Mouse (Mus musculus) kidney, adult 8-10 months (tissue): ENCODE measurements around the gene Mre11a.
A peak's percentile ranks its signal among the peaks of the same experiment; 100 is the strongest.

Source experiments
- DNase-seq, 2 experiments: peaks; one replicate each; pipeline ENCODE4 v3.0.0; 2022

Gene Mre11a

GRCm38 (mm10) chr9:14824840-14825239 is 40.4 kb downstream of the Mre11a start:
- no peak for DNase-seq

GRCm38 (mm10) chr9:14827875-14828274 is 43.4 kb downstream of the Mre11a start:
- DNase-seq = no peak

- DNase-seq = no peak
These were observed 47.6 kb downstream of the Mre11a start for GRCm38 (mm10) chr9:14832046-14832445.

GRCm38 (mm10) chr9:14835335-14836075 is 51.1 kb downstream of the Mre11a start:
- DNase-seq = no peak

- DNase-seq = no peak
These were observed 55.1 kb downstream of the Mre11a start for GRCm38 (mm10) chr9:14839527-14839926.

- no peak for DNase-seq
These were observed 55.5 kb downstream of the Mre11a start for GRCm38 (mm10) chr9:14839970-14840369.

GRCm38 (mm10) chr9:14841878-14842761 is 57.7 kb downstream of the Mre11a start:
- DNase-seq = peak; percentile 6 to 26

- DNase-seq = no peak
These were observed 58.9 kb downstream of the Mre11a start for GRCm38 (mm10) chr9:14843311-14843857.

- DNase-seq = no peak
These were observed 59.4 kb downstream of the Mre11a start for GRCm38 (mm10) chr9:14843901-14844300.

- DNase-seq = no peak
These were observed 62.0 kb downstream of the Mre11a start for GRCm38 (mm10) chr9:14846428-14846827.

- no peak for DNase-seq
These were observed 63.9 kb downstream of the Mre11a start for GRCm38 (mm10) chr9:14848267-14848935.

- no peak for DNase-seq
These were observed 70.1 kb downstream of the Mre11a start for GRCm38 (mm10) chr9:14854585-14854984.

- DNase-seq = no peak
These were observed 72.6 kb downstream of the Mre11a start for GRCm38 (mm10) chr9:14856922-14857654.

GRCm38 (mm10) chr9:14858170-14858706 is 73.8 kb downstream of the Mre11a start:
- DNase-seq = peak in 1 of 2 experiments; percentile 6

- no peak for DNase-seq
These were observed 74.3 kb downstream of the Mre11a start for GRCm38 (mm10) chr9:14858782-14859181.

GRCm38 (mm10) chr9:14859868-14860639 is 75.6 kb downstream of the Mre11a start, which contains the start of gene Gpr83:
Gene Gpr83, plus strand, starts transcription at chr9:14860210.
- no peak for DNase-seq

- no peak for DNase-seq
These were observed 78.7 kb downstream of the Mre11a start for GRCm38 (mm10) chr9:14863126-14863525.

GRCm38 (mm10) chr9:14864726-14865125 is 80.3 kb downstream of the Mre11a start:
- DNase-seq = no peak

- peak in 1 of 2 experiments; percentile 8 for DNase-seq
These were observed 82.5 kb downstream of the Mre11a start for GRCm38 (mm10) chr9:14866957-14867356.

GRCm38 (mm10) chr9:14868326-14868725 is 83.9 kb downstream of the Mre11a start:
- no peak for DNase-seq

GRCm38 (mm10) chr9:14870377-14870776 is 85.9 kb downstream of the Mre11a start:
- DNase-seq = no peak
